Mouse (Mus musculus) myocyte (in vitro differentiated cells): ENCODE data around the gene Sipa1l1. TPM values are rescaled to one million over a fixed set of nuclear protein-coding genes. Genes with fewer than 3 reads are reported as not detected.

Experiments
- H3K27me3 ChIP-seq: one replicate; pipeline ENCODE4 v1.6.1; 2011; ENCODE audit not compliant: control insufficient read depth, insufficient read depth, insufficient read length
- H3K36me3 ChIP-seq: one replicate; pipeline ENCODE4 v1.6.1; 2011; ENCODE audit not compliant: control insufficient read depth, insufficient read depth
- H3K4me2 ChIP-seq: one replicate; pipeline ENCODE4 v1.6.1; 2011; ENCODE audit warnings: low read depth, control low read depth
- H3K4me3 ChIP-seq: one replicate; pipeline ENCODE4 v1.5.1; 2011; ENCODE audit warnings: mild to moderate bottlenecking, control low read depth, moderate library complexity
- H3K79me2 ChIP-seq: one replicate; pipeline ENCODE4 v1.6.1; 2011; ENCODE audit not compliant: control insufficient read depth, insufficient read depth
- H3ac ChIP-seq: one replicate; pipeline ENCODE4 v1.6.1; 2011; ENCODE audit not compliant: control insufficient read depth, insufficient read length
- CEBPB ChIP-seq: IDR thresholded peaks from 2 replicates; pipeline ENCODE4 v1.6.1; 2011; ENCODE audit warnings: mild to moderate bottlenecking, moderate library complexity; ENCODE audit not compliant: poor library complexity, insufficient read depth, severe bottlenecking
- E2F4 ChIP-seq: IDR thresholded peaks from one replicate; pipeline ENCODE4 v1.6.1; 2011; ENCODE audit warnings: mild to moderate bottlenecking, control low read depth, moderate library complexity; ENCODE audit not compliant: insufficient read depth
- MAX ChIP-seq: IDR thresholded peaks from one replicate; pipeline ENCODE4 v1.6.1; 2011; ENCODE audit warnings: low read depth, mild to moderate bottlenecking, control low read depth
- MYOD1 ChIP-seq, 3 experiments: IDR thresholded peaks; one replicate each; pipeline ENCODE4 v1.6.1; 2011; ENCODE audit warnings: control low read depth in 2 of 3, low read depth in 2 of 3, mild to moderate bottlenecking in 2 of 3, moderate library complexity in 1 of 3; ENCODE audit not compliant: insufficient read length in 2 of 3, control insufficient read depth in 1 of 3
- MYOG ChIP-seq, 3 experiments: IDR thresholded peaks; one replicate each; pipeline ENCODE4 v1.6.1; 2011; ENCODE audit warnings: control low read depth in 2 of 3, low read depth in 2 of 3, mild to moderate bottlenecking in 2 of 3; ENCODE audit not compliant: insufficient read length in 2 of 3, control insufficient read depth in 1 of 3, insufficient read depth in 1 of 3
- POLR2A ChIP-seq: IDR thresholded peaks from one replicate; pipeline ENCODE4 v1.6.1; 2011; ENCODE audit warnings: low read depth, mild to moderate bottlenecking, control low read depth, moderate library complexity; ENCODE audit not compliant: insufficient read length
- POLR2AphosphoS2 ChIP-seq: IDR thresholded peaks from one replicate; pipeline ENCODE4 v1.6.1; 2011; ENCODE audit warnings: low read depth, control low read depth; ENCODE audit not compliant: insufficient read length
- REST ChIP-seq: IDR thresholded peaks from one replicate; pipeline ENCODE4 v1.6.1; 2011; ENCODE audit warnings: mild to moderate bottlenecking, control low read depth, moderate library complexity; ENCODE audit not compliant: insufficient read depth, insufficient read length
- SRF ChIP-seq: IDR thresholded peaks from one replicate; pipeline ENCODE4 v1.6.1; 2011; ENCODE audit warnings: low read depth; ENCODE audit not compliant: control insufficient read depth, insufficient read length
- TCF12 ChIP-seq: IDR thresholded peaks from one replicate; pipeline ENCODE4 v1.6.1; 2011; ENCODE audit warnings: mild to moderate bottlenecking, control low read depth; ENCODE audit not compliant: poor library complexity, insufficient read depth, severe bottlenecking
- TCF3 ChIP-seq: IDR thresholded peaks from one replicate; pipeline ENCODE4 v1.6.1; 2011; ENCODE audit warnings: low read depth, control low read depth; ENCODE audit not compliant: insufficient read length
- USF1 ChIP-seq: IDR thresholded peaks from one replicate; pipeline ENCODE4 v1.6.1; 2011; ENCODE audit warnings: low read depth, mild to moderate bottlenecking, control low read depth, moderate library complexity
- polyA plus RNA-seq: library from polyadenylated mRNA; unstranded; fragments of >200 nt; fragmentation: generic; extraction: Trizol; gene quantifications from one replicate; pipeline ENCODE4 v1.2.1, GENCODE M21; 2012; ENCODE audit warnings: missing spikeins

The Sipa1l1 gene
- polyA plus RNA-seq, 1 experiment: 22.5 TPM

DNA sequence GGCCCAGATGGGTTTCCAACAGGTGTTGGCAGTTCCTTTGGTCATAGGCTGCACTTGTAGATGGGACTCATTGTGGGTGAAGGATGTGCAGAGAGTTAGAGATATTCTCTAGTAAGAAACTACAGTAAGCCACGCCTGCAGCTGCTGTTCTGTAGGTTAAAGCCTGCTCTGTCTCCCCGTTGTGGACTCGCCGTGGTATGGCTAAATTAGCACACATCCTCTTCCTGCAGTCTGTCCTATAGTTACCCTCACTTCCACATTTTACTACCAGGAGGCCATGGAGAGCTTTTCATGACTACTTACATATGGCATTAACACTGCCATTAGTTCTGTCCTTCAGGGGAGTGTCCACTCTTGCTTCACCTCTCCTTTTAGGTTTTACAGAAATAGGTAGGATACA is 232.3 kb downstream of the Sipa1l1 start:
- H3K4me3 ChIP-seq: no peak overlapping the region
- no peaks in the 10 kb centered on the region for H3K27me3 ChIP-seq
- H3K4me2 ChIP-seq: no peak overlapping the region
- peak in 2 of 3 experiments; percentile 46 to 53 for TF ChIP-seq MYOD1 (IDR thresholded peaks at IDR 0.05; ENCODE audit: control insufficient read depth in 1 of 3, insufficient read length in 2 of 3, low read depth in 2 of 3)
- no peak for TF ChIP-seq TCF12
- peak in 1 of 3 experiments; percentile 49 for TF ChIP-seq MYOG (IDR thresholded peaks at IDR 0.05; ENCODE audit: control insufficient read depth in 1 of 3, insufficient read depth in 1 of 3, insufficient read length in 2 of 3, low read depth in 2 of 3)
- TF ChIP-seq USF1: no peak
- no peak for TF ChIP-seq POLR2A
- no peak for TF ChIP-seq CEBPB
- TF ChIP-seq REST: no peak
- no peak for TF ChIP-seq SRF
- H3ac ChIP-seq: no peak overlapping the region
- H3K36me3 ChIP-seq: peaks cover 13% of the 10 kb centered on the region
- H3K79me2 ChIP-seq: no peaks in the 10 kb centered on the region

DNA sequence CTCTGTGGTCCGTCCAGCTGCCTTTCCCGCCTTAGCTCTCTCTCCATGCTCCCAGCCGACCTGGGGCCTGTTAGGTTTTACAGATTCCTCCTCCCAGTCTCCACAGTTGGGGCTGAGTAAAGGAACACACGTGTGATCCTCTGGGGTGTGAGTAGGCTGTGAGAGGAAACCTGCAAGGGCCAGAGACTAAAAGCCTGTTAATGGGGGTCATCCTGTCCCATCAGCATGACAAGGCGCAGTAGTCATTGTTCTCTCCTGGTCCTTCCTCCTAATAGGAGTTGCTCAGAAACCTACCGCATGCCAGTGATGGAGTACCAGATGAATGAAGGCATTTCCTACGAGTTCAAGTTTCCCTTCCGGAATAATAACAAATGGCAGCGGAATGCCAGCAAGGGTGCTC is 233.5 kb downstream of the Sipa1l1 start:
- peaks cover 13% of the 10 kb centered on the region for H3K36me3 ChIP-seq

DNA sequence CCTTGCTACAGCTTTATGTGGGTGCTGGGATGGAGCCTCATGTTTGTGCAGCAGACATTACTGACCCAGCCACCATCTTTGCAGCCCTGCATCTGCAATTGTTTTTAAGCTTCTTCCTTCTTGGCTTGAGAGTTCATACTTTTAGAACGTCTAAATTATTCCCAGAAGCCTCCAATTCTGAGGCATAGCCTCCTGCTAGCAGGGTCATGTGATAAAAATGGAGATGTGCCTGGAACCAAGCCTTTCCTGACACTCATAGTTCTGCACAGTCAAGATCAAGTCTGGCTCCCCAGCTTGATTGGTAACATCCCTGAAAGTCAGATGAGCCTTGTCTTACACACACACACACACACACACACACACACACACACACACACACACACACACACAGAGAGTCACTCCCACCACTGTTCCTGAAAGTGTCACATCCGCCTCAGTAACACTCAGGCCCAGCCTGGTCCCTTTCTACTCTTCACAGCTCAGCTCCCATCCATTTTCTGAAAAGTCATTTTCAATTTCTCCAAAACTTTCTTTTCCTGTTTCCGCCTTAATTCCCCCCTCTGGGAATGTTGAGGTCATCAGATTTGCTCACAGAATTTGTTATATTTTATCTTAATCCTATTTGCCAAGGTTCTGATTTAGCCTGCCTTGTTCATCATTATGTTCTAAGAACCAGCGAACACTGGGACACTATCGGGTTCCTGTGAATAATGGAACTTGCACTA is 238.6 kb downstream of the Sipa1l1 start:
- Histone ChIP-seq H3ac (no peak overlapping the region), H3K4me3 (no peak overlapping the region), H3K36me3 (peaks cover 6% of the 10 kb centered on the region), H3K4me2 (no peak overlapping the region), H3K27me3 (no peaks in the 10 kb centered on the region), H3K79me2 (no peaks in the 10 kb centered on the region)
- TF ChIP-seq TCF12 (no peak), REST (no peak), E2F4 (no peak), POLR2AphosphoS2 (no peak), POLR2A (no peak), MYOD1 (IDR thresholded peaks at IDR 0.05; ENCODE audit: control insufficient read depth in 1 of 3, insufficient read length in 2 of 3, low read depth in 2 of 3) (no peak), SRF (no peak), TCF3 (no peak), MYOG (IDR thresholded peaks at IDR 0.05; ENCODE audit: control insufficient read depth in 1 of 3, insufficient read depth in 1 of 3, insufficient read length in 2 of 3, low read depth in 2 of 3) (no peak)

More for the DNA sequence above, 233.5 kb downstream of the Sipa1l1 start:
- no peaks in the 10 kb centered on the region for H3K79me2 ChIP-seq
- H3K4me3 ChIP-seq: no peak overlapping the region
- no peak overlapping the region for H3ac ChIP-seq
- no peaks in the 10 kb centered on the region for H3K27me3 ChIP-seq
- no peak overlapping the region for H3K4me2 ChIP-seq
- no peak for TF ChIP-seq MYOG (IDR thresholded peaks at IDR 0.05; ENCODE audit: control insufficient read depth in 1 of 3, insufficient read depth in 1 of 3, insufficient read length in 2 of 3, low read depth in 2 of 3)
- no peak for TF ChIP-seq POLR2A
- no peak for TF ChIP-seq MYOD1 (IDR thresholded peaks at IDR 0.05; ENCODE audit: control insufficient read depth in 1 of 3, insufficient read length in 2 of 3, low read depth in 2 of 3)

DNA sequence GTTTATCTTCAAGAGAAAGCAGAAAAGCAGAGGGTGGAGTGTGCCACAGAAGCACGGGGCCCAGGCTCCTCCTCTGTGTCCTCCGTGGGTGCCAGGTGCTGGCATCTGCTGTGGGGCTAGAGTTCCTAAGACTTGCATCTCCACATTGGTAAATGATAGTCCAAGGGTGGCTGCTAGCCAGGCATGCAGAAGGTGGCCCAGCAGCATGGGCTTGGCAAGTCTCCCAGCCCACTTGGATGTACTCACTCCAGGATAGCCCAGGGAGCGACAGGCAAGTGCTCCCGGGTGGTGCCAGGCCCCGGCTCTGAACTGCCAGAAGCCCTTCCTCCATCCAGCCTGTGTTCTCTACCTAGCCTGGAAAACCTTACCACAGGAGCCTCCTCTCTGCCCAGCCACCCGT is 239.4 kb downstream of the Sipa1l1 start:
- no peak for TF ChIP-seq CEBPB
- TF ChIP-seq POLR2AphosphoS2: no peak
- TF ChIP-seq POLR2A: no peak
- TF ChIP-seq E2F4: no peak
- TF ChIP-seq MYOD1 (IDR thresholded peaks at IDR 0.05; ENCODE audit: control insufficient read depth in 1 of 3, insufficient read length in 2 of 3, low read depth in 2 of 3): peak in 2 of 3 experiments; percentile 15 to 18
- no peak for TF ChIP-seq REST
- peak in 1 of 3 experiments; percentile 39 for TF ChIP-seq MYOG (IDR thresholded peaks at IDR 0.05; ENCODE audit: control insufficient read depth in 1 of 3, insufficient read depth in 1 of 3, insufficient read length in 2 of 3, low read depth in 2 of 3)
- TF ChIP-seq MAX: no peak
- no peak for TF ChIP-seq TCF3
- no peak for TF ChIP-seq SRF
- Histone ChIP-seq H3K4me3 (no peak overlapping the region), H3K27me3 (no peaks in the 10 kb centered on the region), H3K4me2 (no peak overlapping the region), H3ac (no peak overlapping the region), H3K36me3 (no peaks in the 10 kb centered on the region), H3K79me2 (no peaks in the 10 kb centered on the region)
